23 mouse cellular contexts compared by ENCODE assay signal in genomic region chr4:104637016-104637415, GRCm38 (mm10).
DNase-seq lines count a peak whose midpoint lies in the region; ATAC-seq lines count a peak whose summit lies in the region.
"Had no signal": no experiment of that assay in that cellular context is flagged by ENCODE, and none has a peak within 500 bp of the region (broad histone marks: within the 10 kb centered on the region; RNA-seq: fewer than 3 reads in every experiment).

No protein-coding gene starts in this region.

- WGBS in midbrain, embryonic 16.5 days, result 56% methylated on average over 4 of the region's 4 CpGs
- 66% methylated on average over 4 of the region's 4 CpGs for WGBS in midbrain, embryonic 14.5 days

- H3K27ac ChIP-seq in midbrain, embryonic 16.5 days (ENCODE audit: low read length), result no peak overlapping the region
- no peak overlapping the region for H3K27ac ChIP-seq in midbrain, embryonic 14.5 days (replicated peaks; ENCODE audit: low read depth, low read length)

- no peak overlapping the region for H3K9ac ChIP-seq in midbrain, embryonic 16.5 days (ENCODE audit: low read depth, low read length)
- H3K9ac ChIP-seq in midbrain, embryonic 14.5 days (replicated peaks; ENCODE audit: low read length), result no peak overlapping the region

- no peak overlapping the region for H3K4me2 ChIP-seq in midbrain, embryonic 16.5 days (ENCODE audit: low read length)
- H3K4me2 ChIP-seq in midbrain, embryonic 14.5 days (ENCODE audit: low read length), result no peak overlapping the region

- peaks cover 5% of the 10 kb centered on the region; the same call in 1 of the 2 replicates for H3K4me1 ChIP-seq in midbrain, embryonic 16.5 days (ENCODE audit: control insufficient read depth, insufficient read depth, low read length)
- no peaks in the 10 kb centered on the region for H3K4me1 ChIP-seq in midbrain, embryonic 14.5 days (ENCODE audit: control insufficient read depth, insufficient read depth, low read length)

- no peaks in the 10 kb centered on the region for H3K9me3 ChIP-seq in midbrain, embryonic 16.5 days (replicated peaks; ENCODE audit: control insufficient read depth, low read length, poor library complexity, severe bottlenecking)
- no peaks in the 10 kb centered on the region for H3K9me3 ChIP-seq in midbrain, embryonic 14.5 days (ENCODE audit: control insufficient read depth, low read length)

- no peaks in the 10 kb centered on the region for H3K27me3 ChIP-seq in midbrain, embryonic 16.5 days (ENCODE audit: control insufficient read depth, insufficient read depth, low read depth, low read length)
- H3K27me3 ChIP-seq in midbrain, embryonic 14.5 days (ENCODE audit: control insufficient read depth, insufficient read depth, low read length), result no peaks in the 10 kb centered on the region
- H3K27me3 ChIP-seq: CH12.LX, Patski had no signal

- no peaks in the 10 kb centered on the region for H3K36me3 ChIP-seq in midbrain, embryonic 16.5 days (ENCODE audit: control insufficient read depth, insufficient read depth, low read length)
- H3K36me3 ChIP-seq in midbrain, embryonic 14.5 days (ENCODE audit: control insufficient read depth, insufficient read depth, low read length), result no peaks in the 10 kb centered on the region
- H3K36me3 ChIP-seq: G1E had no signal

- H3K4me3 ChIP-seq in midbrain, embryonic 16.5 days (ENCODE audit: low read depth, low read length), result no peak overlapping the region
- no peak overlapping the region for H3K4me3 ChIP-seq in midbrain, embryonic 14.5 days (replicated peaks; ENCODE audit: low read depth, low read length)

- no peak for DNase-seq in midbrain, embryonic 14.5 days
- DNase-seq in R1 (ENCODE audit: low read depth, low spot score) (peak; percentile 75), ZHBTc4 (ENCODE audit: low read depth, low spot score) (peak; percentile 11)
- no peak for DNase-seq in gastrocnemius, postnatal 25 days
- no peak for DNase-seq in layer of hippocampus, adult 9-10 months (ENCODE audit: low spot score)
- DNase-seq: adrenal gland, adult 2 months; adrenal gland, adult 8-10 months; adrenal gland, postnatal 10 days; adrenal gland, postnatal 14 days; adrenal gland, postnatal 25 days; adrenal gland, postnatal 36 days; B cell, adult 2 months; cerebellum, adult 11 months; cerebellum, adult 11-12 months; cerebellum, adult 18-20 months; cerebellum, adult 2 months; cerebellum, adult 8-10 months had no signal

- peak; percentile 54; the same call in 1 of the 2 replicates for ATAC-seq in midbrain, embryonic 16.5 days
- ATAC-seq in midbrain, embryonic 14.5 days (ENCODE audit: low FRiP score, low TSS enrichment), result no peak
- ATAC-seq: activated CD4-positive, CD25-positive, alpha-beta regulatory T cell, adult 4 months; CD4-positive, CD25-positive, alpha-beta regulatory T cell, adult 4 months; Patski had no signal

Comparison
In these comparisons a context has a peak if more than half of its experiments do, and no peak if none do; other contexts are left out.
1. DNase-seq: peak in R1 (single experiment) and ZHBTc4 (single experiment); none in midbrain, embryonic 14.5 days (single experiment), gastrocnemius, postnatal 25 days (single experiment) and layer of hippocampus, adult 9-10 months (single experiment).